Mouse (Mus musculus) layer of hippocampus, postnatal 14 days (tissue): Measurements from ENCODE around the gene Acbd6. TPM values are rescaled to one million over a fixed set of nuclear protein-coding genes. Genes with fewer than 3 reads are reported as not detected.
A peak's percentile ranks its signal among the peaks of the same experiment; 100 is the strongest.

Experiments
- DNase-seq, 2 experiments: peaks; one replicate each; pipeline ENCODE4 v3.0.0; 2021 to 2022; ENCODE audit warnings: low spot score in 2 of 2, mixed read lengths in 1 of 2
- long read RNA-seq, 2 experiments: library from polyadenylated mRNA; stranded (forward); transcript quantifications; one replicate each; pipeline ENCODE4 v2.0.0; 2021
- total RNA-seq, 2 experiments: library from RNA; stranded (reverse); gene quantifications; 2 replicates each; pipeline ENCODE4 v1.2.3; 2021

Gene Acbd6
- total RNA-seq = 10 to 100 TPM; 92.0 to 92.7 TPM
- long read RNA-seq, experiment 1, full-length matches to known transcripts = 44 of 49 reads
- long read RNA-seq, experiment 1, partial matches to known transcripts = 1 of 49 reads
- long read RNA-seq, experiment 1, other reads (novel, unspliced or antisense) = 4 of 49 reads
- long read RNA-seq, experiment 2, full-length matches to known transcripts = 62 of 75 reads
- long read RNA-seq, experiment 2, partial matches to known transcripts = 1 of 75 reads
- long read RNA-seq, experiment 2, other reads (novel, unspliced or antisense) = 12 of 75 reads

GRCm38 (mm10) chr1:155558012-155558842 is at the start of gene Acbd6:
Gene Acbd6 (plus strand): TSS chr1:155558120.
- peak; percentile 81 to 82 for DNase-seq

GRCm38 (mm10) chr1:155510263-155510662 is 47.7 kb upstream of the Acbd6 start:
- DNase-seq = no peak

- DNase-seq = peak in 1 of 2 experiments; percentile 33
Observed at GRCm38 (mm10) chr1:155515866-155516265, 42.1 kb upstream of the Acbd6 start.

- peak; percentile 69 to 70 for DNase-seq
Observed at GRCm38 (mm10) chr1:155516594-155516993, 41.3 kb upstream of the Acbd6 start.

GRCm38 (mm10) chr1:155517060-155517459 is 40.9 kb upstream of the Acbd6 start:
- DNase-seq = no peak

- no peak for DNase-seq
Observed at GRCm38 (mm10) chr1:155520285-155520684, 37.6 kb upstream of the Acbd6 start.

DNA sequence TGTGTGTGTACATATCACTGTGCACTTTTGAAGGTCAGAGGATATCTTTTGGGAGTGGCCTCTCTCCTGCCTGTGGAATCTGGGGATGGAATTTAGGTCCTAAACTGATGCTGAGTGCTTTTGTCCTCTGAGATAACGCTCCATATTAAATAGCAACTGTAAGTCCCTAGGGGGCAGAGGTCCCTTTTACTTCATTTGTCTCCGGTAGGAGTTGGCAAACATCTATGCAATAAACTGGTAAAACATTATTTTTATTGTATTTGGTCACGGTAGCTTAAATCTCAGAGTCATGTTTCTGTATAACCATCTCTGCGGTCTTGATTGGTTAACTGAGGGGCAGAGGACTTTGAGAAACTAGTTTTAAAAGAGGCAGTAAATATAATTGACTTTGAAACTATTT is 35.4 kb upstream of the Acbd6 start:
- DNase-seq = no peak

DNA sequence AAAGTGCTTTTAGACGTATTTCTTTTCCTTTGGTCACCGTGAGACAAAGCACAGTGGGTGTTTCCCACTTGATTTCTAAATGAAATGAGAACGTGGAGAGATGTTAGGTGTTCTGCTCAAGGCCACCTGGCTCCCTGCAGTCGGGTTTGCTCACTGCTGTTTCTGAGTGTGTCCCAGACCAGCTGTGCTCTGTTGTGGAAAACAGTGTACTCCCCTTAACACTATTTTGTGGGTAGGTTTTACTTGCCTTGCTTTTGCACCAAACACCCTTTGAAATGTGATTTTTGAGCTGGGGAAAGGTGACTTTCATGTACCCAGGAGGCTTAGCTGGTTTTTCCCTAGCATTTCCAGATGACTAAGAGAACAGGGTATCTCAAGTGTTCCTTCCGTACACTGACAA is 31.7 kb upstream of the Acbd6 start:
- DNase-seq = no peak

DNA sequence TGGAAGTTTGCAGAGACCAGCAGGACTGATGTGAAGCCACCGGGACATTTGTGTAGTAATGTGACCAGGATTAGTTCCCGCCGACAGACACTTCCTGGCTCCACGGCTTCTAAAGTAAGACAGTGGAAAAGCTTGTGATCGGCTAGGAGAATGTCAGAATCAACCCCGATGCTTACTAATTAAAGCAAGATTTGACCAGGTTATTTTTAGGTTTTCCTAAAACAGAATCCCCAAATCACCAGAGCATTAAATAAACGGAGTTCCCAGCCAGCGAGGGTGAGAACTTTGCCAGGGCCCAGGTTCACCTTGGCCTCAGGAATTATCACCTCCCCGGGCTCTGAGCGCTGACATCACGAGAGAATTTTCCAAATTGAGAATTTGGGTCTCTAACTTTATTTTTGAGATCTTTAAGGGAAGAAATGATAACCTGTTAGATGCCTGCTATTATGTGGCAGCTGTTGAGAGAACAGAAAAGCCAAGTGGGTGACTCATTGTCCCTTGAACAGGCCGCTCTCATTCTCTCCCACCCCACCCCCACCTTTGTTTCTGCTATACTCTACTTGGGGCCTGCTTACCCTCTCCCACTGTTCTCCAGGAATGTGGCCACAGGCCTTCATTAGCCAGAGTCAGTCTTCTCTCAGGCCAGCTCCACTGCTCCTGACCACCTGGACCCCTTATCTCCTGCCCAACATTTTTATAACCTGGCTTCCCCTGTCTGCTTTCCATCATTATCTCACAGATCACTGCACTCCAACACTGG is 30.7 kb upstream of the Acbd6 start:
- no peak for DNase-seq

GRCm38 (mm10) chr1:155527787-155528158 is 30.1 kb upstream of the Acbd6 start:
- DNase-seq = no peak

DNA sequence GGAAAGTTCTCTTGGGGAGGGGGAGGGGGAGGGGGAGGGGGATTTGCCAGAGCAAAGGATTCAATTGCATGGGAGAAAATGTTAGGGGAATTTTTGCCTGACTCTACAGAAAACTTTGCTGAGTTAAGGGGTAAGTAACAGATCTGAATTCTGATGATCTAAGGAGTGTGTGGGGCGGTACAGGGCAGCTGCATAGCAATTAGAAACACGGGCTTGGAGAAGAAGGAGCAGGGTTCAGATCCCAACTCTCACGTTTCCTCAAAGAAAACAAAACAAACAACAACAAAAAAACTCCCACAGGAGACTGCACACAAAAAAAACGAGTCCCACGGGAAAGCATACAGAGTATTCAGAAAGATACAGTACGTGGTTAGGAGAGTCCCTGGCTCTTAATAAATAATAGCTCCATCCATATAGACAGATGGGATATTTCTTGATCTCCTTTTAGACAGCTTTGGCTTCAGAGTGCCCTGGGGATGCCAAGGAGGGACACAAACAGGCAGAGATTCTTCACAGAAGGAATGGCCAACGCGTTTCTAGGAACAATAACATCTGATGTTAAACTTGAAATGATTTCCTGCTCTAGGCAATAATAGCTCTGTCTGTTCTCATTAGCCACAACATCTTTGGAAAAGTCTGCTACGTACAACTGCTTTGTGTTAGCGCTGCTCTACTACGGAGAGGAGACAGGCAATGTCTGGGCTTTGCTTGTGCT is 29.4 kb upstream of the Acbd6 start:
- no peak for DNase-seq

- DNase-seq = no peak
Observed at GRCm38 (mm10) chr1:155529120-155529963, 28.6 kb upstream of the Acbd6 start.

GRCm38 (mm10) chr1:155530561-155531457 is 27.1 kb upstream of the Acbd6 start:
- DNase-seq = no peak

GRCm38 (mm10) chr1:155532396-155532795 is 25.5 kb upstream of the Acbd6 start:
- no peak for DNase-seq

GRCm38 (mm10) chr1:155532833-155533688 is 24.9 kb upstream of the Acbd6 start:
- DNase-seq = no peak

DNA sequence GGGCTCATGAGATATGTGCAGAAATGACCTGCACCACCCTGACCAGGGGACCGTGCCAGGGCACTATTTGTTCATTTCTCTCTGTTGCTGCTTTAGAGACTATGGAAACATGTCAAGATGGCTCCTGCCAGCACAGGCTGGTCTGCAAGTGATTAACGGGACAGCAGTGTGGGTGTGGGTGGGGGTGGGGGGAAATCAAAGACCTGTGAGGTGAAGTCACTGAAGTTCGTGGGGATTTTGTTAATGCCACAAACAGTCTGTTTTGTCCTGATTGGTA is 24.3 kb upstream of the Acbd6 start:
- DNase-seq = no peak

- peak; percentile 31 to 80 for DNase-seq
Observed at GRCm38 (mm10) chr1:155537005-155537642, 20.8 kb upstream of the Acbd6 start.

- no peak for DNase-seq
Observed at GRCm38 (mm10) chr1:155538006-155538405, 19.9 kb upstream of the Acbd6 start.
